11 mouse cellular contexts compared by ENCODE assay signal in the genomic region with DNA sequence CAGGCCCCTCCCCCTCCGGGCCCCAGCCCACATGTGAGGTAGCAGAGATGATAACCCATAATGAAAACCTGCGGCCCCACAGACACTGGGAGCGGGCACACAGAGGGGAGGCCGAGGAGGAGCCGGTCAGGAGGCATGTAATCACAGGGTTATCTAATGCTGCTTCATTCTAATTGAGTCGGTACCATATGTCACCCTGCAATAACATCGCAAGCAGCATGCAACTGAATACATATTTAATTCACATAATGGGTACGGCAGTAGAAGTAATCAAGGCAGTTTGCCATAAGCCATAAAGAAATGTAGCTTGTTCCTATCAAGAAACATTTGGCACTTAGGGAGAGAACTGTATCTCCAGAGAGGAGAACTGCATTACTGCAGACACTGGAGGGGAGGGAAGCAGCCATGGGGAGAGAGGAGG.
DNase-seq lines count a peak whose midpoint lies in the region; ATAC-seq and TF ChIP-seq lines count a peak whose summit lies in the region.
"Had no signal": no experiment of that assay in that cellular context is flagged by ENCODE, and none has a peak within 500 bp of the region (broad histone marks: within the 10 kb centered on the region; RNA-seq: fewer than 3 reads in every experiment).

No protein-coding gene starts in this region.

- TF ChIP-seq CTCF in gastrocnemius, adult 2 months (IDR thresholded peaks at IDR 0.05): no peak

- no peak overlapping the region for H3K4me3 ChIP-seq in heart, embryonic 13.5 days
- H3K4me3 ChIP-seq in forebrain, embryonic 10.5 days: no peak overlapping the region
- H3K4me3 ChIP-seq in hindbrain, embryonic 13.5 days: no peak overlapping the region
- H3K4me3 ChIP-seq in midbrain, embryonic 13.5 days (replicated peaks): no peak overlapping the region
- no peak overlapping the region for H3K4me3 ChIP-seq in gastrocnemius, adult 2 months
- H3K4me3 ChIP-seq: limb, embryonic 13.5 days had no signal

- H3K9me3 ChIP-seq in heart, embryonic 13.5 days: no peaks in the 10 kb centered on the region
- H3K9me3 ChIP-seq in forebrain, embryonic 10.5 days: no peaks in the 10 kb centered on the region
- H3K9me3 ChIP-seq in hindbrain, embryonic 13.5 days: no peaks in the 10 kb centered on the region
- H3K9me3 ChIP-seq in midbrain, embryonic 13.5 days: no peaks in the 10 kb centered on the region
- H3K9me3 ChIP-seq: limb, embryonic 13.5 days had no signal

- peak overlapping the region; percentile 23 for H3K4me2 ChIP-seq in heart, embryonic 13.5 days
- H3K4me2 ChIP-seq in hindbrain, embryonic 13.5 days: no peak overlapping the region; the same call in 1 of the 2 replicates
- no peak overlapping the region for H3K4me2 ChIP-seq in midbrain, embryonic 13.5 days (replicated peaks)
- H3K4me2 ChIP-seq: limb, embryonic 13.5 days had no signal

- H3K36me3 ChIP-seq in heart, embryonic 13.5 days: peaks cover 5% of the 10 kb centered on the region; the same call in 1 of the 2 replicates
- H3K36me3 ChIP-seq in forebrain, embryonic 10.5 days (replicated peaks): peaks cover 13% of the 10 kb centered on the region; the same call in 1 of the 2 replicates
- no peaks in the 10 kb centered on the region for H3K36me3 ChIP-seq in hindbrain, embryonic 13.5 days
- no peaks in the 10 kb centered on the region for H3K36me3 ChIP-seq in midbrain, embryonic 13.5 days
- H3K36me3 ChIP-seq: limb, embryonic 13.5 days had no signal

- no peak for ATAC-seq in heart, embryonic 13.5 days (ENCODE audit: extremely low read depth, insufficient number of reproducible peaks, low FRiP score, low TSS enrichment)
- ATAC-seq in hindbrain, embryonic 13.5 days (ENCODE audit: low FRiP score): peak; percentile 66
- ATAC-seq in midbrain, embryonic 13.5 days: peak; percentile 44; the same call in 1 of the 2 replicates

- WGBS in heart, embryonic 13.5 days: 51% methylated on average over 8 of the region's 8 CpGs
- 86% methylated on average over 8 of the region's 8 CpGs for WGBS in forebrain, embryonic 10.5 days
- 37% methylated on average over 8 of the region's 8 CpGs for WGBS in hindbrain, embryonic 13.5 days
- 51% methylated on average over 8 of the region's 8 CpGs for WGBS in midbrain, embryonic 13.5 days

- intact Hi-C loops in gastrocnemius, adult 2 months (cut with DNase I): no loop called here

- H3K27me3 ChIP-seq in heart, embryonic 13.5 days (replicated peaks): no peaks in the 10 kb centered on the region
- no peaks in the 10 kb centered on the region for H3K27me3 ChIP-seq in forebrain, embryonic 10.5 days (ENCODE audit: poor library complexity, severe bottlenecking)
- H3K27me3 ChIP-seq in hindbrain, embryonic 13.5 days: no peaks in the 10 kb centered on the region
- H3K27me3 ChIP-seq in midbrain, embryonic 13.5 days: no peaks in the 10 kb centered on the region

- peak overlapping the region; percentile 52 for H3K27ac ChIP-seq in heart, embryonic 13.5 days (replicated peaks)
- peak overlapping the region; percentile 63 for H3K27ac ChIP-seq in forebrain, embryonic 10.5 days
- H3K27ac ChIP-seq in hindbrain, embryonic 13.5 days: peak overlapping the region; percentile 53
- peak overlapping the region; percentile 72 for H3K27ac ChIP-seq in midbrain, embryonic 13.5 days
- no peak overlapping the region for H3K27ac ChIP-seq in gastrocnemius, adult 2 months
- H3K27ac ChIP-seq: limb, embryonic 13.5 days had no signal

- H3K9ac ChIP-seq in heart, embryonic 13.5 days: no peak overlapping the region
- H3K9ac ChIP-seq in hindbrain, embryonic 13.5 days: 0 out of 2 replicates have a peak overlapping the region, but pooled peaks have one; percentile 1
- peak overlapping the region; percentile 23; the same call in 1 of the 2 replicates for H3K9ac ChIP-seq in midbrain, embryonic 13.5 days (replicated peaks)
- H3K9ac ChIP-seq: limb, embryonic 13.5 days had no signal

- peaks cover 83% of the 10 kb centered on the region for H3K4me1 ChIP-seq in heart, embryonic 13.5 days
- peaks cover 37% of the 10 kb centered on the region for H3K4me1 ChIP-seq in forebrain, embryonic 10.5 days
- H3K4me1 ChIP-seq in hindbrain, embryonic 13.5 days (replicated peaks): peaks cover 42% of the 10 kb centered on the region
- peaks cover 49% of the 10 kb centered on the region for H3K4me1 ChIP-seq in midbrain, embryonic 13.5 days (replicated peaks)
- H3K4me1 ChIP-seq: limb, embryonic 13.5 days had no signal

- no peak for DNase-seq in heart, postnatal 4 days
- DNase-seq in forebrain, embryonic 10.5 days (ENCODE audit: extremely low spot score, low spot score): no peak
- no peak for DNase-seq in ovary, postnatal 14 days (ENCODE audit: low spot score)
- DNase-seq in gastrocnemius, adult 2 months: no peak
- no peak for DNase-seq in adrenal gland, postnatal 10 days
- DNase-seq: heart, adult 18-20 months; kidney, postnatal 10 days had no signal
